Mouse (Mus musculus) kidney, adult 2 months (tissue): ENCODE data around the gene Stx3. TPM values are rescaled to one million over a fixed set of nuclear protein-coding genes. Genes with fewer than 3 reads are reported as not detected.
A peak's percentile ranks its signal among the peaks of the same experiment; 100 is the strongest.

Source experiments
- DNase-seq: peaks from one replicate; pipeline ENCODE4 v3.0.0; 2021
- H3K27ac ChIP-seq: fragments of 200-500 bp; 2 replicates; pipeline ENCODE4 v1.5.1; 2012; ENCODE audit warnings: low read depth, low read length, control low read depth, inconsistent platforms; ENCODE audit not compliant: insufficient read depth
- H3K27me3 ChIP-seq: fragments of 200-500 bp; replicated peaks from 2 replicates; pipeline ENCODE4 v1.6.1; 2012; ENCODE audit warnings: mild to moderate bottlenecking, moderate library complexity, low read length, inconsistent platforms; ENCODE audit not compliant: control insufficient read depth, insufficient read depth
- H3K36me3 ChIP-seq: fragments of 200-500 bp; 2 replicates; pipeline ENCODE4 v1.6.1; 2012; ENCODE audit warnings: mild to moderate bottlenecking, moderate library complexity, low read length, inconsistent platforms; ENCODE audit not compliant: control insufficient read depth, insufficient read depth
- H3K4me1 ChIP-seq: fragments of 200-500 bp; 2 replicates; pipeline ENCODE4 v1.6.1; 2011; ENCODE audit warnings: low read length; ENCODE audit not compliant: control insufficient read depth, insufficient read depth
- H3K4me3 ChIP-seq: fragments of 200-500 bp; 2 replicates; pipeline ENCODE4 v1.5.1; 2011; ENCODE audit warnings: mild to moderate bottlenecking, low read depth, low read length, control low read depth; ENCODE audit not compliant: insufficient read depth
- CTCF ChIP-seq: fragments of 200-500 bp; conservative IDR thresholded peaks from 2 replicates; pipeline ENCODE4 v1.5.1; 2011; ENCODE audit warnings: low read depth, mild to moderate bottlenecking, control low read depth, low read length, moderate library complexity, mixed read lengths; ENCODE audit not compliant: insufficient read depth, insufficient read length
- POLR2A ChIP-seq: fragments of 200-500 bp; IDR thresholded peaks from one replicate; pipeline ENCODE4 v1.6.1; 2011; ENCODE audit warnings: low read depth, low read length, control low read depth
- WGBS: fragments of 180-500 bp; shearing (Covaris S2); methylation state at CpG from one replicate; pipeline ENCODE4 v1.1.7; 2018; 5-methylcytosine and 5-hydroxymethylcytosine counted together
- polyA plus RNA-seq: library from polyadenylated mRNA; depleted of rRNA; stranded (reverse); fragments of >200 nt; gene quantifications from 2 replicates; pipeline ENCODE4 v1.2.3, GENCODE M21; 2012

Gene Stx3
- polyA plus RNA-seq, 1 experiment: 23.9 TPM

- WGBS: 60% methylated on average over 6 of the region's 6 CpGs
- peak overlapping the region; percentile 57 for H3K27ac ChIP-seq
- H3K4me3 ChIP-seq: no peak overlapping the region
- DNase-seq: peak; percentile 90
- TF ChIP-seq POLR2A (no peak), CTCF (no peak)
- no peaks in the 10 kb centered on the region for H3K27me3 ChIP-seq
- no peaks in the 10 kb centered on the region for H3K36me3 ChIP-seq
- peaks cover 35% of the 10 kb centered on the region for H3K4me1 ChIP-seq
Observed at GRCm38 (mm10) chr19:11814742-11815333, 4.4 kb downstream of the Stx3 start.

GRCm38 (mm10) chr19:11813649-11814048 is 5.6 kb downstream of the Stx3 start:
- TF ChIP-seq CTCF: no peak
- TF ChIP-seq POLR2A: no peak
- H3K27ac ChIP-seq: peak overlapping the region; percentile 86
- H3K27me3 ChIP-seq: no peaks in the 10 kb centered on the region
- H3K4me3 ChIP-seq: no peak overlapping the region; the same call in 1 of the 2 replicates
- peak; percentile 41 for DNase-seq
- H3K4me1 ChIP-seq: peaks cover 33% of the 10 kb centered on the region
- WGBS: 39% methylated on average over 8 of the region's 8 CpGs
- no peaks in the 10 kb centered on the region for H3K36me3 ChIP-seq

DNA sequence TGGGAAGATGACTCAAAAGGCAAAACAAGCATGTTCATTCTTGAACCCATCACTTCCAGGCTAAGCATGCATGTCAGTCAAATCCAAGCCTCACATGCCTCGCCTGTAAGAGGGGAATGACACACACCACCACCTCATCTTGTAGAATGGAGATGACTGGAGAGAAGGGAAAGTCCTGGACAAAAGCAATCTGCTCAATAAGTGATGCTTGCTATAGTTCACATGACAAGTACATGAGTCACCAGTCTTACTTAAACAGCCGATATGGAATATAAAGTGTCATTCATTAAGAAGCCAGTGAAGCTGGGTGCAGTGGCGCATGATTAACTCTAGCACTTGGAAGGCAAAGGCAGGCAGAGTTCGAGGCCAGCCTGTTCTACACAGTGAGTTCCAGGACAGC is 6.1 kb downstream of the Stx3 start:
- no peaks in the 10 kb centered on the region for H3K27me3 ChIP-seq
- H3K27ac ChIP-seq: no peak overlapping the region

GRCm38 (mm10) chr19:11811688-11812365 is 7.4 kb downstream of the Stx3 start:
- peak; percentile 77 for DNase-seq
- H3K27me3 ChIP-seq: no peaks in the 10 kb centered on the region
- peaks cover 28% of the 10 kb centered on the region for H3K4me1 ChIP-seq
- H3K36me3 ChIP-seq: no peaks in the 10 kb centered on the region
- TF ChIP-seq POLR2A: no peak
- TF ChIP-seq CTCF: no peak
- WGBS: 40% methylated on average over 5 of the region's 5 CpGs
- no peak overlapping the region for H3K4me3 ChIP-seq
- no peak overlapping the region; the same call in 1 of the 2 replicates for H3K27ac ChIP-seq

More for the DNA sequence above, 6.1 kb downstream of the Stx3 start:
- DNase-seq: no peak
- Histone ChIP-seq H3K4me1 (peaks cover 33% of the 10 kb centered on the region), H3K36me3 (no peaks in the 10 kb centered on the region), H3K4me3 (no peak overlapping the region)
- TF ChIP-seq POLR2A: no peak
- no peak for TF ChIP-seq CTCF
- 62% methylated on average over 4 of the region's 4 CpGs for WGBS

GRCm38 (mm10) chr19:11810856-11811255 is 8.3 kb downstream of the Stx3 start:
- Histone ChIP-seq H3K4me3 (no peak overlapping the region), H3K4me1 (peaks cover 28% of the 10 kb centered on the region), H3K36me3 (no peaks in the 10 kb centered on the region), H3K27ac (peak overlapping the region; percentile 66), H3K27me3 (no peaks in the 10 kb centered on the region)
- TF ChIP-seq POLR2A: no peak
- TF ChIP-seq CTCF: no peak
- peak; percentile 68 for DNase-seq
- WGBS: 48% methylated on average over 1 of the region's 1 CpGs

DNA sequence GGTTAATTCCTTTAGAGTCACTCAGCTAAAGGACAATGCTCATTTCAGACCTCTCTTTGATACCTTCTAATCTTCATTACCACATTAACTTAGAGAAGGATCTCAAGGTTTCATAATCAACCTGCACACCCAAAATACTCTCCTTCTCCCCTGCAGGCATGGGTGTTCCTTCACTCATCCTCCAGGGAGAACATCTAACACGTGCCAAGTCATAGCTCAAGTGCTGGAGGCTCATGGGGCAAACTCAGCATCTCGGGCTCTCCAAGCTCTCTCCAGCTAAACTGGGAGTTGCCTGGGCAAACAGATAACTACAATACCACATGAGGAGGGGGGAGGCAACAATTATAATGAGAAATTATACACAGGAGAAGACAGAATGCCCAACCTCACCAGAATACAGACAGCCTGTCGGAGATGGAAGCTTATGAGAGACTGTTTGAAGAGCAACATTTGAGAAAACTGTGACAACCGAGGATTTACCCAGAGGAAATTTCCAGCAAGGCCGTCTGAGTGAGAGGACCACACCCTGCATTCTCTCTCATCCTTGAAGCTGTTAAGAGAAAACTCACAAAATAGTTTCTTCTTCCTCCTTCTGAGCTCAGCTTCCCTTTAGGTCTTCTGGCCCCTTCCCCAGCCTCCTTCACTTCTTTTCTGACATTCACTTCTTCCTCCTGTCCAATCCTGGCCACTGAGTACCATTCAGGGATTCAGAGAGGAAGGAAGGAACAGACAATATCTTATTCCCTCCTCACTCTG is 9.0 kb downstream of the Stx3 start:
- H3K36me3 ChIP-seq: no peaks in the 10 kb centered on the region
- H3K4me1 ChIP-seq: peaks cover 26% of the 10 kb centered on the region
- peak overlapping the region; percentile 66 for H3K27ac ChIP-seq
- DNase-seq: no peak
- WGBS: 47% methylated on average over 5 of the region's 5 CpGs
- H3K27me3 ChIP-seq: no peaks in the 10 kb centered on the region
- no peak overlapping the region for H3K4me3 ChIP-seq
- TF ChIP-seq POLR2A (no peak), CTCF (no peak)

GRCm38 (mm10) chr19:11808452-11808851 is 10.8 kb downstream of the Stx3 start:
- Histone ChIP-seq H3K27ac (no peak overlapping the region), H3K36me3 (no peaks in the 10 kb centered on the region), H3K27me3 (no peaks in the 10 kb centered on the region), H3K4me1 (peaks cover 16% of the 10 kb centered on the region), H3K4me3 (no peak overlapping the region)
- WGBS: 87% methylated on average over 2 of the region's 2 CpGs
- TF ChIP-seq CTCF: no peak
- TF ChIP-seq POLR2A: no peak
- no peak for DNase-seq
